In the genomic region with DNA sequence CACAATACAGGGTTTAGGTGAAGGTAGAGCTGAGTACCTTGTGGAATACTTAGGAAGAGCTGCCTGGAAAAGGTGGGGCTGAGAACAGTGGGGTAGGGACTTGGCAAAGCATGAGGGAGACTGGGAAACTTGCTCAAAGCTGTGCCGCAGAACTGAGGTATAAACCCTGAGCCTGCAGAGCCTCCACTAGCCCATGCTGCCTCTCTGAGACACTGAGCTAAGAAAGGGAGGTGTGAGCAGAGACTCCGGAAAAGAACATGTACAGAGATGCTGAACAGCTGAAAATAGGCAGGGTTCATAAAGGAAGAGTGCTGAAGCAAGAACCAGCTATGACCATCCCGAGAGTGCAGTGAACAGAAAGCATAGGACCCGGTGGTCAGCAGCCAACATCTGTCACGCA, we compare ENCODE assay signal across 13 mouse cellular contexts.
DNase-seq lines count a peak whose midpoint lies in the region; ATAC-seq lines count a peak whose summit lies in the region.
"Had no signal": no experiment of that assay in that cellular context is flagged by ENCODE, and none has a peak within 500 bp of the region (broad histone marks: within the 10 kb centered on the region; RNA-seq: fewer than 3 reads in every experiment).

No protein-coding gene starts in this region.

- DNase-seq in heart, adult 18-20 months = no peak
- peak; percentile 53 to 62 for DNase-seq in right cerebral cortex, postnatal 10 days (ENCODE audit: low spot score in 2 of 2)
- DNase-seq in right cerebral cortex, adult 2 months (ENCODE audit: low spot score in 2 of 2) = no peak
- no peak for DNase-seq in midbrain, embryonic 14.5 days
- DNase-seq in urinary bladder, adult 18-20 months (ENCODE audit: low spot score in 2 of 2) = no peak
- no peak for DNase-seq in cerebellum, adult 11 months
- DNase-seq: adrenal gland, postnatal 25 days; cerebellum, postnatal 25 days; gastrocnemius, postnatal 25 days; lung, embryonic 14.5 days had no signal

- no peaks in the 10 kb centered on the region for H3K36me3 ChIP-seq in heart, embryonic 16.5 days (ENCODE audit: control insufficient read depth, insufficient read depth)
- no peaks in the 10 kb centered on the region for H3K36me3 ChIP-seq in midbrain, embryonic 14.5 days (ENCODE audit: control insufficient read depth, insufficient read depth, low read length)
- H3K36me3 ChIP-seq: embryonic facial prominence, embryonic 12.5 days had no signal

- no peak for ATAC-seq in heart, embryonic 16.5 days (replicated peaks; ENCODE audit: extremely low read depth, insufficient read depth, low FRiP score)
- no peak for ATAC-seq in midbrain, embryonic 14.5 days (ENCODE audit: low FRiP score, low TSS enrichment)

- peak overlapping the region; percentile 5; the same call in 1 of the 2 replicates for H3K27ac ChIP-seq in heart, embryonic 16.5 days (ENCODE audit: low read length)
- 0 out of 2 replicates have a peak overlapping the region, but pooled peaks have one; percentile 21 for H3K27ac ChIP-seq in midbrain, embryonic 14.5 days (replicated peaks; ENCODE audit: low read depth, low read length)
- H3K27ac ChIP-seq: embryonic facial prominence, embryonic 12.5 days had no signal

- WGBS in heart, embryonic 16.5 days = 60% methylated on average over 5 of the region's 5 CpGs
- WGBS in midbrain, embryonic 14.5 days = 71% methylated on average over 5 of the region's 5 CpGs

- H3K9ac ChIP-seq in heart, embryonic 16.5 days (ENCODE audit: low read length) = peak overlapping the region; percentile 26; the same call in 1 of the 2 replicates
- H3K9ac ChIP-seq in midbrain, embryonic 14.5 days (replicated peaks; ENCODE audit: low read length) = no peak overlapping the region
- H3K9ac ChIP-seq: embryonic facial prominence, embryonic 12.5 days; lung, embryonic 14.5 days had no signal

- H3K4me2 ChIP-seq in heart, embryonic 16.5 days (ENCODE audit: low read depth, low read length) = no peak overlapping the region
- no peak overlapping the region for H3K4me2 ChIP-seq in midbrain, embryonic 14.5 days (ENCODE audit: low read length)
- H3K4me2 ChIP-seq: embryonic facial prominence, embryonic 12.5 days; lung, embryonic 14.5 days had no signal

- H3K4me1 ChIP-seq in heart, embryonic 16.5 days (ENCODE audit: control insufficient read depth, insufficient read depth, low read length) = peaks cover 35% of the 10 kb centered on the region
- H3K4me1 ChIP-seq in midbrain, embryonic 14.5 days (ENCODE audit: control insufficient read depth, insufficient read depth, low read length) = peaks cover 87% of the 10 kb centered on the region

- H3K4me3 ChIP-seq in heart, embryonic 16.5 days (ENCODE audit: low read length) = no peak overlapping the region
- H3K4me3 ChIP-seq in midbrain, embryonic 14.5 days (replicated peaks; ENCODE audit: low read depth, low read length) = no peak overlapping the region
- H3K4me3 ChIP-seq: embryonic facial prominence, embryonic 12.5 days; myocyte had no signal

- H3K27me3 ChIP-seq in heart, embryonic 16.5 days (ENCODE audit: control insufficient read depth, insufficient read depth, low read length) = no peaks in the 10 kb centered on the region
- H3K27me3 ChIP-seq in midbrain, embryonic 14.5 days (ENCODE audit: control insufficient read depth, insufficient read depth, low read length) = no peaks in the 10 kb centered on the region
- H3K27me3 ChIP-seq: embryonic facial prominence, embryonic 12.5 days had no signal

- no peaks in the 10 kb centered on the region for H3K9me3 ChIP-seq in heart, embryonic 16.5 days (replicated peaks; ENCODE audit: control insufficient read depth, low read length)
- H3K9me3 ChIP-seq in midbrain, embryonic 14.5 days (ENCODE audit: control insufficient read depth, low read length) = no peaks in the 10 kb centered on the region
- H3K9me3 ChIP-seq: embryonic facial prominence, embryonic 12.5 days had no signal

Comparison
In these comparisons a context has a peak if more than half of its experiments do, and no peak if none do; other contexts are left out.
1. DNase-seq: peak in right cerebral cortex, postnatal 10 days (2 of 2); none in heart, adult 18-20 months (0 of 2), right cerebral cortex, adult 2 months (0 of 2), midbrain, embryonic 14.5 days (single experiment), urinary bladder, adult 18-20 months (0 of 2) and cerebellum, adult 11 months (single experiment).